Mouse (Mus musculus) heart, adult 10 weeks (tissue): ENCODE results near the gene Strn. TPM values are rescaled to one million over a fixed set of nuclear protein-coding genes. Genes with fewer than 3 reads are reported as not detected.

Experiments
- polyA plus RNA-seq: library from polyadenylated mRNA; stranded (reverse); fragments of 350-450 nt; fragmentation: Illumina TruSeq; extraction: RNeasy Lipid Tissue Mini Kit (QIAGEN cat#74804); gene quantifications from one replicate; pipeline ENCODE4 v1.2.3, GENCODE M21; 2014; ENCODE audit warnings: low read depth, low replicate concordance

The Strn gene
- polyA plus RNA-seq = 16.6 TPM

DNA sequence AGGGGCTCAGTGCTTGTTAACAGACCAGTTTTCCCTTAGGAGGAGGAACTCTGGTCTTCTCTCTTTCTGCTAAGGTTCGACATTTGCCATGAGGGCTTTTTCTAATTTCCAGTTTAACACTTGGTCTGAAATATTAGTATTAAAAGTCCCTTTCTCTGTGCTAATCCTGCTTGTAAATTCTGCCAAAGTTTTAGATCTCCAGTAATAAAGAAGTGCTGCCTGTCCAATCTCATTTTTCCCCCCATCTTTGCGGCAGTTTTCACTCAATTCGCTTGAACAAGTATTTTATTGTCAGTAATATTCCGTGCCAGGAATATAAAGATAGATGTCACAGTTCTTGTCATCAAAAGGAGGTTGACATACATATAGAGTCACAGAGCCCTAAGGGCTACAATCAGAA lies at the start of gene Strn:
Strn (minus strand) TSS at position 101 of the 400 bp plus-strand sequence.

Other genes with a start within 250 kb of the Strn start
- 4.3 TPM for gene Vit, start 229.1 kb downstream of the Strn start, polyA plus RNA-seq
- 42.6 TPM for gene Heatr5b, start 98.2 kb upstream of the Strn start, polyA plus RNA-seq
- gene Gpatch11, start 98.4 kb upstream of the Strn start, polyA plus RNA-seq = 25.4 TPM
- 8.4 TPM for gene Eif2ak2, start 145.4 kb upstream of the Strn start, polyA plus RNA-seq
- gene Sult6b1, start 169.8 kb upstream of the Strn start, polyA plus RNA-seq = not detected
- gene Cebpzos, start 179.3 kb upstream of the Strn start, polyA plus RNA-seq = 93.7 TPM
- 20.6 TPM for gene Cebpz, start 199.9 kb upstream of the Strn start, polyA plus RNA-seq
- gene Ndufaf7, start 199.9 kb upstream of the Strn start, polyA plus RNA-seq = 45.6 TPM